Mouse (Mus musculus): Measurements from ENCODE around the gene Strip1. TPM values are rescaled to one million over a fixed set of nuclear protein-coding genes. Genes with fewer than 3 reads are reported as not detected.

Gene Strip1
- polyA plus RNA-seq, 2 experiments from 2014 or later = 18.8 to 19.4 TPM

DNA sequence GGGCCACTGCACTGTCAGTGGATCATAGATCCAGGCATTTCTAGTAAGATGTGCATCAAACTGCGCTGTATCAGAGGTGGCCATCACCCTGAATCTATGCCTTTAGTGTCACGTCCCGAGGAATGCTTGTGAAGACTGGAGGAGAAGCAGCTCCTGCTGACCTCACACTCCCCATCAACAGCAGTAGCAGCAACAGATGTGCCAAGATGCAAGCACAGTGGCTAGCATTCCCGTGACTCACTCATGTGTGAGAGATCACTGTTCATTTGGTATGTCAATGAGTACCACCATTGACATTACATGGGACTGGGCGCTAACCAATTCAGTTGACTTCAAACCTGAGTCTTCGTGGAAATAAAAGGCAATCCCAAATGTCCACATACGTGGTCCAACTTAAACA lies 3.9 kb downstream of the Strip1 start:
- ATAC-seq = no peak

DNA sequence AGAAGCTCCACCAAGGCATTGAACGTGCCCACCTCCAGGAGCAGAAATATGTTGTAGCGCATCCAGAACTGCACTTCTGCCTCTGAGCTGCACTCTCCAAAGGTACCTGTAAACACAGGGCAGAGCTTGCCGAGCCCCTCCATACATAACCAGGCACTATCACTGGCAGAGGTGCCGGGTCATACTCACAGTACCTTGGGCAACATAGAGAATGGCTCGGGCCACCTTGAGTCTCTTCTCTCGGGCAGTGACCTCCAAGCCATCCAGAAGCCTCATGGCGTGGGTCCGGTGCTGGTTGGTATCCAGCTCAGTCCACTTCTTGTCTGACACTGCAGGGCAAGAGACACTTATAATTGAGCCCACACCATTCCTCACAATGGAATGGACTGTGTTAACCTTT lies 4.7 kb downstream of the Strip1 start:
- ATAC-seq = no peak

DNA sequence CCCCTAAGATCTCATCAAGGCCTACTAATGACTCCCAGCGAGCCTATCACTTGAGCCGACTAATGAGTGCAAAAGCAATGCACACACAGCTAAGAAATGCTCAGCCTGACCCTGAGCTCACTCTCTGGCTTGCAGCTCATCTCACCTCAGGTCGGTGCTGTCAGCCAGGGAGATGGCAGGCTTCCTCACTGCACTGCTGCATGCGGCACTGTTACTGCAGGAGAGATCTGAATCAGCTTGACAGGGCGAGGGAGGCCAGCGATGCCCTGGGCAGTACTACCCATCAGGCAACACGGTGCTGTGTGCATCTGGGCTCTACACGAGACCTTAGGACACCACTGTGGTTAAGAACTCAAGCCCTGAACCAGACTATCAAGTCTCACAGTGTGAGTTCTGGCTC lies 6.0 kb downstream of the Strip1 start:
- no peak for ATAC-seq

DNA sequence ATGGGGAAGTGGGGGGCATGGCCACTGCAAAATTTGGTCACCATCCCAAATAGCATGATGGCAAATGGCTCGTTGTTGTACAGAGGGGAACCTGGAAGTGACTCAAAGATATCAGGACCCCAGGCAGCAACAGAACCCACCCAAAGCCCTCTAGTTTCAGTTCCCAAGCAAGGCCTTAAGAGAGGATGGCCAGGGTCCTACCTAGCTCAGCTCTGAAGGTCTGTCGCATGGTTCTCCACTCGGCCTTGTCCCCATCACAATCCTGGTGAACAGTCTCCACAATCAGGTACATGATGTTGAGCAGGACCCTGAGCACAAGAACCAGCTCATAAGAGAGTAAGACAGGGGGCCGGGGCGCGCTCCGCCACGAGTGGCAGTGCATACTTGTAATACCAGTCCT lies 7.1 kb downstream of the Strip1 start:
- no peak for ATAC-seq

DNA sequence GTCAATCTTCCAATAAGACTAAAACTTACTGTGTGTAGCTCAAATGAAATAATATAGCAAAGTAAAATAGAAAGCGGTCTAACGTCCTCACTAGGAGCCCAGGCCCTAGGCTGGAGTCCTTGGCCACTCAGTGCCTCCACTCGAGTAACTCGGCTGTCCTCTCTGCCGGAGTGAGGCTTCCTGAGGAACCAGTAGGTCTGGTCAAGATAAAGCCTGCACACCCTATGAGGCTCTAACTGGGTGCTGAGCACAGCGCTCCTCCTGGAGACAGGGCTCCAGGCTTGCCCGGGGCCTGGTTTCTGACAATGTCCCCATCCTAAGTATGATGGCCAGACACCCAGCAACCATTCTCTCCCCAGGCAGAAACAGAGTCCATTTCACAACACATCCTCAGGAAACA lies 9.0 kb downstream of the Strip1 start:
- ATAC-seq = no peak

DNA sequence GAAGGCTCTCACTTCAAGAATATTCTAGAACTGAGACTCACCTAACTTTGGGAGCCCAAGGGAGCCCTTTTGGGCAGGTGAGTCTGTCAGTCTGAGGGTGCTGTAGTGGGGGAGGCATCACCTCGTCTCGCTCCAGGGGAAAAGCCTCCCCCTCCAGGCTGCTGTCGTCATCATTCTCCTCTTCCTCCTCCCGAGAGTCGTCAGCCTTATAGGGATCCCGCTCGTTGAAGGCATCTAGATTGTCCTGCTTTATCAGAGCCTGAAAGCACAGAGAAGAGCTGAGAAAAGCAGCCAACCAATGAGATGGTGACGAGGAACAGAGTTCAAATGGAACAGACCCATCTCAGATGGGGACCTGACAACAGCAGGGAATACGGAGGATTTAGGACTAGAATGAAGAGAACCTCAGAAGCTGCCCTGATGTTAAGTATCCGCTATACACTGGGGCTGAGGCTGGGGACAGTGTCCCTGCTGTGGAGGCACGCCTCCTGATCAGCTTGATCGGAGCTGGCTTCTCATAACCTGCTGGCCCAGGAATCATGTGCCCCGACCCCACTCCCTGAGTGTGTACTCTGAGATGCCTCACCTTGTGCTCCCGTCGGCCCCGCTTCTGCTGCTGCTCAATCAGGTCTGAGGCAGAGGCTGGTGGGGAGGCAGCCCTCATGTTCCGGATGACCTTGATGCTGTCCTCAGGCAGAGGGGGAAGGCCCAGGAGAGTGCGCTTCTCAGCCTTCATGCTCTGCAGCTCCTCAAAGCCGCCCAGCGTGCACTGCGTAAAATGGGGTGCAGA lies 10.0 kb downstream of the Strip1 start:
- no peak for ATAC-seq

DNA sequence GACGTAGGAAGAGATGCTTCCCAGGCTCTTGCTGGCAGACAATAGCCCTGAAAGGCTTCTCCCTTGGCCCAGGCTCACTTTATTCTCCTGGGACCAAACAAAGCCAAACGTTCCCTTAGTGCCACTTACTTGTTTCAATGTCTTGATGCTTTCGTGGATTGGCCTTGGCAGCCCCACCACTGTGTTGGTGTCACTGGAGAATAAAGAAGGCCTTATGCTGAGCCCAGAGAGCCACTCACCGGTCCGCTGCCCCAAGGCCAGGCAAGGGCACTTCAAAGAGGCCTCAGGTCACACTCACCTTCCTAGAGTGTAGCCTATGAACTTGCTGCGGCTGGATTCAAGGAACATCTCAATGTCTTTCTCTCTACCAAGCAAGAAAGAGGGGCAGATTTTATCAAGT lies 11.6 kb downstream of the Strip1 start:
- no peak for ATAC-seq

DNA sequence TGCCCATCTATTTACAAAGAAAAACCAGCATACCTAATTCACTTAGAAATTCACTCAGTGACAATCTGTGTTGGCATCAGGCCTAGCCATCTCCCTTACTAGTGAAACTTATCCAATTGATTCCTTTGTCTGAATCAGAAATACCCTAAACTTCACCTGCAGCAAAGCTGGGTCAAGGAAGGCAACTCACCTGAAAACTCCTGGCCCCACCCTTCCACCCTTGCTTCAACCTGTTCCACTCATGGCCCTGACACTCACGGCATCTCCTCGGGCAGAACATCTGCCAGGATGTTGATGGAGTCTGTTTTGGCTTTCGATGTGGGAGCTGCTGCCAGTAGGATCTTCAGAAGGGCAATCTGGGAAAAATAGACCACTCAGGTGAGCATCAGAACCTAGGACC lies 13.7 kb downstream of the Strip1 start:
- ATAC-seq = no peak

DNA sequence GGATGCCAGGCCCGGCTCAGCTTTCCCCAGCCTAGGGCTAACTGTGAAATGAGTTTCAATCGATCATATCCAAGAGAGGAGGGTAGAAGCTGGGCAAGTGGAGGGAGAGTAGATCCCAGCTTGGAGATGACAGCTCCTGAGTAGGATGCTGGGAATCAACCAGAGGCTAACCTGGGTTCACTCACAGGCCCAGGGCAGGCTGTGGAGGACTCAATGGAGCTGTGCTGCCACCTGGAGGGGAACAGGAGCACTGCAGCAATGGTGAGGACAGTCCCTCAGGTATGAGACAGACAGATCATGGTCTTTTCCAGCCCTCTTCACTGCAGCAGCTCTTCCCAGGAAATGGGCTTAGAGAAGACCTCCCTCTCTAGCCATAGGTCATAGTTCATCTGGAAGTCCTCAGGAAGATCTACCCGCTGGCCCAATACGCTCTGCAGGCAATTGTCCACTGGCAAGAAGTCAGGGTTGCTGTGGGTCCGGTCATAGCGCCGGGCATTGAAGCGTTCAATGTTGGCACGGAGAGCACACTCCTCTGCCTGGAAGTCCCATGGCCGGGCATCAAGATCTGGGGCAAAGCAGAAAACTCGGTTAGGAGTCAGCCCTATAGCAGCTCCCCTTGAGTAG lies 18.5 kb downstream of the Strip1 start:
- peak; percentile 51 for ATAC-seq

DNA sequence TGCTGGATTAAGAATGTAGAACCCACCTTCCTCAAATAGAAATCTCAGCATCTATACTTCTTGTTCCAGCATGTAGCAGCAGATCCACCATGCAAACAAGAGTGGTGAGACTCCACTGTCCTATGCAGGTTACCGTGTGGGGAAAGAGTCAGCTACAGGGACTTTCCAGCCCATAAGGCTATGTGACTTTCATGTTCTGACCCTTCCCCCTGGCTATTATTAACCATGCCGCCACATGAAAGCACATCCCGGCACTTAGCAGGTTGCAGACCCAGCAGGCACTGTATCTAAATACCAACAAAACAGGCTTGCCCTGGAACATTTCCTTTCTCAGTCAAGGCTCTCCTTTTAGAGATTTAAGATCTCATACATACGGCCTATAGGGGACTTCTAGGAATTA lies 20.1 kb downstream of the Strip1 start:
- ATAC-seq = no peak

DNA sequence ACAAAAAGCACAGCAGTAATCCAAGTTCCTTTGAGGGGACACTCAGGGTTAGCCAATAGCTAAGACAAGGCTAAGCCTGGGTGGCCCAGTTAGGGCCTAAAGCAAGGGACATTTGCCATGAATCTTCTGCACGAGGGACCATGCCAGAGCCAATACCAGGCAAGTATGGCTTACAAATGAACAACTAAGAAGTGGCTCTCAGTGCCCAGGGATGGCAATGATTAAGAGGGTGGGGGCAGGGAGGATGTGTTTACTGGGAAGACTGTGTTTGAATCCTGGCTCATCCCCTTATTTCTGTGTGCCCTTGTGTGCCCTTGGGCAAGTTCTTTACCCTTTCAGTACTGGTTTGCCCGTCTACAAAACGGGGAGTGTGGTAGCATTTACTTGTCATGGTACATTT lies 22.1 kb downstream of the Strip1 start:
- ATAC-seq = no peak

DNA sequence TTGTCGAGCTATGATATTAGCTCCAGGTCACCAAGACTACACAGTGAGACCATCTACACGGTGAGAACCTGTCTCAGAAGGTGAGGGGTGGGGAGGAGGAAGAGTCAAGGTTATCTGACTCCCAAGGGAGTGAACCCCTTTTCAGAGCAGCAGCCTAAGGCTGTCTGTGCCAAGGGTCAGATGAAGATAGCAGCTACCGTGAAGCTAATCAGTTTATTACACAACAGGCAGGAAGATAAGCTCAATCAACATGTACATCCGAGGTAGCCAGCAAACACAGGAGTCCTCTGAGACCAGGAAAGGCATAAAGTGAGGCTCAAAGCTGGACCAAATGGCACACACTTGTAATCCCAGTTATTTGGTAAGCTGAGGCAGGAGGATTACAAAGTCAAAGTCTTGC lies 22.7 kb downstream of the Strip1 start:
- no peak for ATAC-seq

DNA sequence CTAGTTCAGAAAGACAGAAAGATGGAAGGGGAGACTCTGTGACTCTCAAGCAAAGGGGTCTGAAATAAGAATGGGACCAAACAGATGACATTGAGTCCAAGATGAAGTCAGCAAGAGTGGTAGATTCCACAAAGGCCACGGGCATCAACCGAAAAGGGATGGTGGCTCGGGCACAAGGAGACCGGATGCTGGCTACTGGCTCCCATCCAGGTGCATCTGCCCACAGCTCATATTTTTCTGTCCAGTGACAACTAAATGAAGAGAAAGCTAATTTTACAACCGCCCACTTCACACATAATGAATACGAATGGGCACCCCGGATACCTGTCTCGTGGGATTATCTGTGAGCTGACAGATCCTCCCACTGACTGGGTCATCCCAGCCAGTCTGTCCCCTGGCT lies 24.3 kb downstream of the Strip1 start:
- ATAC-seq = no peak

DNA sequence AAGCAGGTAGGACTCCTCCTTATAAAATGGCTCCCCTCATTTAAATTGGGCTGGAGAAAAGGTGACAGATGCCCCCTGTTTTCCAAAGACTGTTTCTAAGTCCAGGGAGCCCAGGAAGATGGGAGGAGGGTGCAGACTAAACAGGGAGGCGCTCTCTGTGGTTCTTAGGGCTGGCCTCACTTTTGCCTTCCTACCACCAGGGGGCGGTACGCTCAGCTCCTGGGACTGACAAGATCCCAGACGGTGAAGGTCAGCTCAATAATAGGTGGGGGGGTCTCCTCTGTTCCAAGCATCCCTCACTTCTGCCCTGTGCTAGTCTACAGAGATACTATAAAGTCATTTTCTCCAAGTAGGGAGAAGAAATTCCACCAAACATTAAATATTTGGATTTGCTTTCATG lies 26.2 kb downstream of the Strip1 start:
- ATAC-seq = peak; percentile 61

DNA sequence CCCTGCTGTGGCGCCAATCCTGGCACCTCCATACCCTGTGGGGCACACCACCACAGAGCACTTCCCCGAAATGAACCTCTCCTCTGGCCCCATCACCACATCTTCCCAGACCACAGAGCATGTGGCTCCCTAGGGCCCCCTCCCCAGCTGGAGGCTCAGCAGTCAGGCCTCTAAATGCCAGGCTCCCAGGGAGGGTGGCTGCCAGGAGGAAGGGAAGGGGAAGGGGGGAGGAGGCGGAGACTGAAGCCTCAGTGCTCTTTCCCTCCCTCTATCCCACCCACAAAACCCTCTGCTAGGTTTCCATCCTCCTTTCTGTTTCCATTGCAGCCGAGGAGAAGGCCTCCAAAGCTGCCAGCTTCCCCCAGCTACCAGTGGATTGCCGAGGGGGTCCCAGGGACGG lies 31.4 kb downstream of the Strip1 start:
- no peak for ATAC-seq

DNA sequence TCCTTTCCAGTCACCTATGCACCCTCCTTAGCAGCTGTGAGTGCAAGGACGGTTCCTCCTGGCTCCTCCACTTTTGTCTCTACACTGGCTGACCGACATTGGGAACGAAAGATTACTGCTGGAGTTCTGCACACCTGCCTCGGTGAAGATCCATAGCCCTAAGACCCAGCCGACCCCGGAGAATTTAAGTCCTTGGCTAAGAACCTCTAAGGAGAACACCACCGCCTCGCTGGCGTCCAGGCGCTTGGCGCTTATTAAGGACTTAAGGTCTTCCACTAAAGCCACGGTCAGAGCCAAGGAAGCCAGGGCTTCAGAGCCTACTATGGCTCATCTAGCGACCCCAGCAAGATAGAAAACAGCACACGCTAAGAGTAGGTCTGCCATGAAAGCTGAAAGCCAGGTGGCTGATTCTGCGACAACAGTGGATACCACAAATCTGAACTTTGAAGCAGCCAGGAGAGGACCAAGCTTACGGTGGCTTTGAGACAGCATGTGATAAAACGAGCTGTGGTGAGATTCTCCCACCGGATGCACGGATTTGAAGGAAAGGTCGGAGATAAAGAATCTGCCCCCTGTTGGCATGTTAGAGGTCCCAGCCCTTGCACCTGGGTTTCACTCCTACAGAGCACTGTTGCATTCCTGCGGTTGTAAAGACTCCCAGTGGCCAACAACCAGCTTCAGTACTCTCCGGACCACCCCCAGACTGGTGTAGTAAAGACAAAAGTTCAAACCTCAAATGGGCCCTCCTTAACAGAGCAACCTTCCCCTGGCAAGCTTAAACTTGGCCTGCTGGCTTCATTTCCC lies 33.7 kb downstream of the Strip1 start:
- ATAC-seq = no peak

DNA sequence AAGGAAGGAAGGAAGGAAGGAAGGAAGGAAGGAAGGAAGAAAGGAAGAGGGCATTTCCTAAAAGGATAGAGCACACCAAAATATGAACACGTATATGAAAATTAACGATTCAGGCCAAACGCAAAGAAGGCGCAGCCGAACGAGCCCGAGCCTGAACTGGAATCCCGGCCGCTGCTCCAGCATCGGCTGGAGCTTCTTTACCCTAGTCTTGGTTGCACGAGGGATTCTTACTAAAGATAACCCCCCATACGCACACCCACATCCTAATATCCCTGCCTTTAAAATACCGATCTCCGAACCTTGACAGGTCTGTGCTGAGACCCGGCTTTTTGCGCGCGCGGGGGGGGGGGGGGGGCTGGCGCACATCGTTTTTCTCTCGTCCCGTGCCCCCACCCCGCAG lies 34.4 kb downstream of the Strip1 start:
- no peak for ATAC-seq

DNA sequence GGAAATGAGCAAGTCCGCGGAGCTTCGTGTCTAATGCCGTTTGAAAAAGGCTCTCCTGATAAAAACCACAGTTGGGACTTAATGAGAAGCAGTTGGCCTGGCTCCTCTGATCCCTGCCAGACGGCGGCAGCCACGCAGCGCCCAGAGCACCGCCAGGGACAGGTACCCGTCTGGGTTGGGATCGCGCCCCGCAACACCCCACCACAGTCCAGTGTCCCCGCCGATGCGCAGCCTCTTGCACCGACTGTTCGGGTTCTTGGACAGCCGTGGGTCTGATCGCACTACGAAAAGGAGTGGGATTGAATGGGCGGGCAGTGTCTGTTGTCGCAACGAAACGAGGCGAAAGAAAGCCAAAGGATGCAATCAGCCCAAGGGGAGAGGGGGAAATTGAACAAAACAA lies 34.9 kb downstream of the Strip1 start:
- ATAC-seq = no peak

DNA sequence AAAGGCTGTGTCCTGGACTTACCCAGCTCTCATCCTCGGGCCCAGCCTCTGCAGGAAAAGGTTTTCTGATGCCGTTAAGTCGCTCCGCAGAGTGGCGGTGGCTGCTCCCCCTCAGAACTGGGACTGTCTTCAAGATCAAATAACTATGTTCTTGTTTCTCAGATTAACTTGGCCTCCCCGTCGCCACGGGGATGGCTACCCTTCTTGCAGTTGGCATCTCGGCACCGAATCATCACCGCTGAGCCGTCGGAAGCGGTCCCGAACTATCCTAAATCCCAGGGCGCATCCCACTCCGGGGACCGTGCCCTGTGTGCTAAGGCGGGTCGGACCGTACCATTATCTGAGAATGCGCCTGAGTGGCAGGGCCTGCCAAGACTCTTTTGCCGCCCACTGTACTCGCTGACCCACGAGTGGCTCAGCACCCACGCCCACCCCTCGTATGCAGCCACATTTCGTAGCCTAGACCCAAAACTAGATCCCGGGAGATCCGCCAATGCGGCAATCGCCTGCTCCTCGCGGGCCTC lies 35.5 kb downstream of the Strip1 start:
- no peak for ATAC-seq

DNA sequence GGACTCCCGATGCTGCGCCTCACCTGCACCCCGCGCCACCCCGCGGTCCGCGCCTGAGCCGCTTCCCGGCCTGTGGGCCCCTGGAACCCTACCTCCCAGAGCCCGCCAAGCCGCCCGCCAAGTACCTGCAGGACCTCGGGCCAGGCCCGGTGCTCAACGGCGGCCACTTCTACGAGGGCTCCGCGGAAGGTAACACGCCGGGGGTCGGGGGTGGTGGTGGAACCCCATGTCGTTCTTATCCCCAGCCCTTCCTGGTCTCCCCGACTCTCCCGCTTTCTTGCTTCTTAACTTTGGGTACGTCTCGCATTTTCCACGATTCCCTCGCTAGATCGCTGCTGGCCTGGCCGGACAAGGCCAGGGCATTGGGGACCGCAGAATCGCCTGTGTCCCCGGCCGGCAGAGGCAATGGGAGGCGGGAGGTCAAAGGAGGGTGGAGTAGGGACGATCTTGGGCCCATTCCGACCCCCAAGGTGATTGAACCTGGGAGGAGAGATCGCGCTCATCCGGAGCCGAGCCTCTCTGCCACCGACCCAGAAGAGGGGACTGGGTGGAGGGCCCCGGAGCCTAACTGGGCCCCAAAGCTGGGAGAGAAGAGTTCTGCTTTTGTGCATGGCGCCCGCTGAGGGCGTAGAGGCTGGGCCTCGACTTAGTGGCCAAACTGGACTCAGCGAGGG lies 36.1 kb downstream of the Strip1 start:
- no peak for ATAC-seq

DNA sequence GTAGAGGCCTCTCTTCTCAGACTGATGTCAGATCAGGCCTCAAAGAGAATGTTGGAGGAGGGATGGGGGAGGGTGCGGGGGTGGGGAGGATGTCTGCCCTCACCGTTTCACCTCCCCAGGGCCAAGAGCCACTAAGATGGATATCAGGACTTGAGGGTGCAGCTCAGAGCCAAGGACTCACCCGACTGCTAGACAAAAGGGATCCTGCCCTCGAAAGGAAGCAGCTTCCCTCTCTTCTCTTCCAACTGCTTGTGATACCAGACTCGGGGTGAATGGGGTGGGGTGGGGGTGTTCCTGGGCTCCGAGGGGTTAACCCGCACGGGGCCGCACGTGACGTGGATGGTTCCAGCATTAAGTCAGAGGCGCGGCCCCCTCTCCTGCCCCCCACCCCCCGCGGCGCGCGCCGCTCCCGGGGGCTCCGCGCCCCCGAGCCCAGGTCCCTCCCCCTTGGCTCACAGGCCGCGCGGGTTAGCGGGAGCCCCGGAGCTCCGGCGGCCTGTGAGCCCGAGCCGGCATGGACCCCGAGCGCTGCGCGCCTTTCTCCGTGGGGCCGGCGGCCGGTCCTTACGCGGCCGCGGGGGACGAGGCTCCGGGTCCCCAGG lies 36.7 kb downstream of the Strip1 start, which contains the start of gene Alx3:
Alx3 (plus strand) TSS at position 370 of the 602 bp plus-strand sequence.
- ATAC-seq = no peak

DNA sequence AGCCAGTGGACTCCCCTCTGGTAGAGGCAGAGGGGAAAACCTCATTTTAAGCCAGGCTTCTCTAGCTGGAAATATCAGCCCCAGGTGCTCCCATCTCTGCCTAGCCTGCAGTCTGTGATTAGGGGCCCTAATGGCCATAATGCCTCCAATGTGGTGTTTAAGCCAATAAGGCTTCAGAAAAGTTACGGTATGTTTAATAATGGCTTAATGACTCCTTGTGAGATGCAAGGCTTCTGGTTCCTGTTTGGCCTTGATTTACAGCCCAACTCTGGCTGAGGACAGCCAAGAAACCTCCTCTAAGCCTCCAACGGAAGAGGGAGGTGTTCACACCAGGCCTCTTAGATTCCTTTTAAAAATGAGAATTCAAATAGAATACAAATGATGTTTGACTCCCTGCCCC lies 37.9 kb downstream of the Strip1 start:
- ATAC-seq = no peak
